Mouse (Mus musculus): ENCODE data around the gene Sncg. TPM values are rescaled to one million over a fixed set of nuclear protein-coding genes. Genes with fewer than 3 reads are reported as not detected.
A peak's percentile ranks its signal among the peaks of the same experiment; 100 is the strongest.

Sncg gene
- total and polyA plus RNA-seq, 2 experiments = 0.45 to 0.46 TPM

DNA sequence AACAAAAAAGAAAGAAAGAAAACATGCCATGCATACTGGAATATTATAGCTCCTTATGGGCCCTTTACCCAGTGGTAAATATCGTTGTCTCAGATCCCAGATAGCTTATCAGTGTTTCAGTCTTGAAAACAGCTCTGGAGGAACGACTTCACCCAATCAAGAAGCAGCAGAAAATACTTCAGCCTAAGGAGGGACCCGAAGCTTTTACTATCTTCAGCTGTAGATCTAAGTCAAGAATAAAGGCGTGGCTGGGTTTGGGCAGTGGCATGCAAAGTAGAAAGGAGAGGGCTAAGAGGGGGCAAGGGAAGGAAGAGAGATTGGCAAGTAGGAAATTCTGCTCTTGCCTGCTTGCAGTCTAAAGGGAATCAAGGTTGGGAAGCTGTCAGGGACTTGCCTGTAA, 12.5 kb downstream of the Sncg start:
- WGBS = 75% methylated on average over 4 of the region's 4 CpGs

DNA sequence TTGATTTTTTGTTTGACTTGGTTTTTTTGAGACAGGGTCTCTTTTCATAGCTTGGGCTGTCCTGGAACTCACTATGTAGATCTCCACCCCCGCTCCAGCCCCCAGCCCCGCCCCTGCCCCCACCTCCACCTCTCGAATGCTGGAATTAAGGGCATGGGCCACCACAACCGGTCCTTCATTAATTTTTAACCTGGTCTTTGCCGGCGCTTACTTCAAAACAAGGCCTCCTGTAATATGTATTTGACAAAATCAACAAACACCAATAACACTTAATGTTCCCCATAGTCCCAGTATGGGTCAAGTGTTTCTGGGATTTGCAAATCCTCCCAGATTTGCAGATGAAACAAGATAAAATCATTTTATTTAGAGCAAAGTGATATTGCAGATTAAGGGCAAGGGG, 14.3 kb downstream of the Sncg start:
- Histone ChIP-seq H3K4me3 (ENCODE audit: insufficient read depth, low read depth, low read length) (no peak overlapping the region), H3K27ac (replicated peaks; ENCODE audit: insufficient read depth, low read depth, low read length) (0 out of 2 replicates have a peak overlapping the region, but pooled peaks have one; percentile 22), H3K9ac (ENCODE audit: low read depth, low read length) (no peak overlapping the region), H3K36me3 (ENCODE audit: control insufficient read depth, insufficient read depth, low read length) (no peaks in the 10 kb centered on the region), H3K4me1 (ENCODE audit: control insufficient read depth, insufficient read depth, low read length) (peaks cover 47% of the 10 kb centered on the region), H3K79me2 (ENCODE audit: control insufficient read depth, insufficient read depth, low read length) (no peaks in the 10 kb centered on the region), H3K27me3 (ENCODE audit: control insufficient read depth, insufficient read depth, low read length) (no peaks in the 10 kb centered on the region)
- no peak for TF ChIP-seq POLR2A (IDR thresholded peaks at IDR 0.05; ENCODE audit: extremely low read depth, insufficient read depth, low read length)
- no peak for TF ChIP-seq CTCF (IDR thresholded peaks at IDR 0.05; ENCODE audit: low read depth, low read length)
- DNase-seq (ENCODE audit: extremely low read depth, low read depth, low spot score) = peak; percentile 75
- 20% methylated on average over 6 of the region's 6 CpGs for WGBS

More for the DNA sequence above, 12.5 kb downstream of the Sncg start:
- no peaks in the 10 kb centered on the region for H3K79me2 ChIP-seq (ENCODE audit: control insufficient read depth, insufficient read depth, low read length)
- no peak overlapping the region for H3K27ac ChIP-seq (replicated peaks; ENCODE audit: insufficient read depth, low read depth, low read length)
- H3K4me1 ChIP-seq (ENCODE audit: control insufficient read depth, insufficient read depth, low read length) = peaks cover 29% of the 10 kb centered on the region
- no peak overlapping the region for H3K9ac ChIP-seq (ENCODE audit: low read depth, low read length)
- H3K4me3 ChIP-seq (ENCODE audit: insufficient read depth, low read depth, low read length) = no peak overlapping the region
- no peak for DNase-seq (ENCODE audit: extremely low read depth, low read depth, low spot score)
- no peaks in the 10 kb centered on the region for H3K36me3 ChIP-seq (ENCODE audit: control insufficient read depth, insufficient read depth, low read length)
- TF ChIP-seq POLR2A (IDR thresholded peaks at IDR 0.05; ENCODE audit: extremely low read depth, insufficient read depth, low read length) (no peak), CTCF (IDR thresholded peaks at IDR 0.05; ENCODE audit: low read depth, low read length) (no peak)
- H3K27me3 ChIP-seq (ENCODE audit: control insufficient read depth, insufficient read depth, low read length) = no peaks in the 10 kb centered on the region

DNA sequence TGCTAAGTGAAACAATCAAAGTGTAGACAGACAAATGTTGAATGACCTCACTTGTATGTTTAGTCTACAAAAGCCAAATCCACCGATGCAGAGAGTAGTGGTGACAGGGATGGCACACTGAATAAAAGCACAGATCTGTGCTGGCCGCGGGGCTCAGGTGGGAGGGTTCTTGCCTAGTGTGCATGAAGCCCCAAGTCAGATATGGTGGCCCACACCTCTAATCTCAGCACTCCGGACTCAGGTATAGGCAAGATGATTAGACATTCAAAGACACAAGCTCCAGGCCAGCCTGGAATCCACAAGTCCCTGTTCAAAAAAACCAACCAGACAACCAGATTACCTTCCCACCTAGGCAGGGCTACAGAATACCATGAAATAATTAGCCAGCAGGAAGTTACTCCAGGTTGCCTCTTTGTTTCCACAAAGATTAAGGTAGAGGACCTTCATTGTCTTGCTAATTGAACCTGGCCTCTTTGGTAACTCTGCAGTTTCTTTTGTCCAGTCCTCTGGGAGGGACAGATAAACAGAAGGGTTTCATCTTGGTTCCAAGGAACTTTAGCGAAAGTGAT, 14.8 kb downstream of the Sncg start:
- Histone ChIP-seq H3K36me3 (ENCODE audit: control insufficient read depth, insufficient read depth, low read length) (no peaks in the 10 kb centered on the region), H3K27ac (replicated peaks; ENCODE audit: insufficient read depth, low read depth, low read length) (peak overlapping the region; percentile 42), H3K79me2 (ENCODE audit: control insufficient read depth, insufficient read depth, low read length) (no peaks in the 10 kb centered on the region), H3K4me1 (ENCODE audit: control insufficient read depth, insufficient read depth, low read length) (peaks cover 50% of the 10 kb centered on the region), H3K9ac (ENCODE audit: low read depth, low read length) (no peak overlapping the region), H3K27me3 (ENCODE audit: control insufficient read depth, insufficient read depth, low read length) (no peaks in the 10 kb centered on the region), H3K4me3 (ENCODE audit: insufficient read depth, low read depth, low read length) (no peak overlapping the region)
- TF ChIP-seq POLR2A (IDR thresholded peaks at IDR 0.05; ENCODE audit: extremely low read depth, insufficient read depth, low read length) (no peak), CTCF (IDR thresholded peaks at IDR 0.05; ENCODE audit: low read depth, low read length) (no peak)
- no peak for DNase-seq (ENCODE audit: extremely low read depth, low read depth, low spot score)
- 30% methylated on average over 5 of the region's 5 CpGs for WGBS

DNA sequence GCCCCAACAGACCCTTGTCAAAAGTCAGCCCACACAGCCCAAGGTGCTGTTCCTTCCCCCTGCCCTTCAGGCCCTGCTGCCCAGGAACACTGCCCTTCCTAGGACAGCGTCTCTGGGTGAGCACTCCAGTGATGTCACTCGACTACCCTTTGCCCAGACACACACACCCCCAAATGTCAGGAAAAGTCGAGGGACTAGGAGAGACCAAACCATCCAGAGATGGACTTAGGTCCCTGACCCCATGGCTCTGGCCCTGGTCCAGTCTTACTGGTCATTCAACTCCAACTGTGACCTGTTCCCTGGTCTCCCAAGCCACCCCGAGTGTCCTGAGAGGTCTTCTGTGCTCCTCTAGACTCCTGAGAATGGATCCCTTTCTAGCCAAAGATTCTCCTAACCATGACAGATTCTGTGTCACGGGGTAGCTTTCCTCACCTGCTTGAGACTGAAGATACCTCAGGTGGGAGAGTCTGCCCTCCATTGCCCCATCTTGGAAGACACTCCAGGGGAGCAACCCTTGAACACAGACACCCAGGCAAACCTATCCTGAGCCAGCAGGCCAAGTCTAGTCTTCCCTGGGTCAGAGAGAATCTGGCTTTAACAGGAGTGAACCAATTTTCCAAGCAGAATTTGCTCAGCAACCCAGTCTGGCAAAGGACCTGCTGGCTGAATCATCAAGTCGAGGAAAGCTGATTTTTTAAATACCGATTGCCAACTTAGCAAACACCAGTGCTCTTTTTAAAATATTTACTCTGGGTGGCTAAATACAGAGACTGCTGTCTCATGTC, 16.7 kb downstream of the Sncg start:
- no peaks in the 10 kb centered on the region for H3K36me3 ChIP-seq (ENCODE audit: control insufficient read depth, insufficient read depth, low read length)
- WGBS = 14% methylated on average over 7 of the region's 7 CpGs
- peaks cover 60% of the 10 kb centered on the region for H3K4me1 ChIP-seq (ENCODE audit: control insufficient read depth, insufficient read depth, low read length)
- peak overlapping the region; percentile 24 for H3K9ac ChIP-seq (ENCODE audit: low read depth, low read length)
- H3K79me2 ChIP-seq (ENCODE audit: control insufficient read depth, insufficient read depth, low read length) = no peaks in the 10 kb centered on the region
- H3K27ac ChIP-seq (replicated peaks; ENCODE audit: insufficient read depth, low read depth, low read length) = peak overlapping the region; percentile 94
- H3K27me3 ChIP-seq (ENCODE audit: control insufficient read depth, insufficient read depth, low read length) = no peaks in the 10 kb centered on the region
- DNase-seq (ENCODE audit: extremely low read depth, low read depth, low spot score) = peak; percentile 99
- no peak overlapping the region for H3K4me3 ChIP-seq (ENCODE audit: insufficient read depth, low read depth, low read length)
- no peak for TF ChIP-seq CTCF (IDR thresholded peaks at IDR 0.05; ENCODE audit: low read depth, low read length)
- TF ChIP-seq POLR2A (IDR thresholded peaks at IDR 0.05; ENCODE audit: extremely low read depth, insufficient read depth, low read length) = no peak

DNA sequence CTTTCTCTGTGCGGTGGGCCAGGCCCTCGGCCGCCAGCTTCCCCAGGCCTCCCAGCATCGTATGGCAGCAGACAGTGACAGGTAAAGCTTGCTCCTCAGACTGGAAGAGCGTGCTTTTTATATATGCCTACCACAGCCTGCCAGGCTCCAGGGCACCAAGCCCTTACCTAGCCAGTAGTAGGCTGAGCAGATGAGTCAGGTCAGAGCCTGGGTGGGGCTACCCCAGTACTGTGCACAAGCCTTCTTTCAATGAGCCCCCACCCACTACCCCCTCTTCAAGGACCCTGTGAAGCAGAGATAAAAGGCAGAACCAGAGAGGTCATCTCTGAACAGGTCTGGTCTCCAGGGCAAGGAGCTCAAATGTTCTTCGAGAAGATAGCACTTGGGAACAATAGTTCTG, 19.3 kb downstream of the Sncg start, which contains the start of gene Fam25c:
Gene Fam25c (minus strand): TSS at position 133 of the 400 bp plus-strand sequence.
- Histone ChIP-seq H3K79me2 (ENCODE audit: control insufficient read depth, insufficient read depth, low read length) (no peaks in the 10 kb centered on the region), H3K36me3 (ENCODE audit: control insufficient read depth, insufficient read depth, low read length) (no peaks in the 10 kb centered on the region), H3K27ac (replicated peaks; ENCODE audit: insufficient read depth, low read depth, low read length) (peak within 1 kb of the TSS; percentile 87), H3K4me3 (ENCODE audit: insufficient read depth, low read depth, low read length) (peak within 1 kb of the TSS; percentile 29; the same call in 1 of the 2 replicates), H3K27me3 (ENCODE audit: control insufficient read depth, insufficient read depth, low read length) (no peaks in the 10 kb centered on the region), H3K4me1 (ENCODE audit: control insufficient read depth, insufficient read depth, low read length) (peaks cover 69% of the 10 kb centered on the region), H3K9ac (ENCODE audit: low read depth, low read length) (peak within 1 kb of the TSS; percentile 75)
- DNase-seq (ENCODE audit: extremely low read depth, low read depth, low spot score) = no peak
- no peak for TF ChIP-seq POLR2A (IDR thresholded peaks at IDR 0.05; ENCODE audit: extremely low read depth, insufficient read depth, low read length)
- TF ChIP-seq CTCF (IDR thresholded peaks at IDR 0.05; ENCODE audit: low read depth, low read length) = no peak
- WGBS = 30% methylated on average over 6 of the region's 6 CpGs

DNA sequence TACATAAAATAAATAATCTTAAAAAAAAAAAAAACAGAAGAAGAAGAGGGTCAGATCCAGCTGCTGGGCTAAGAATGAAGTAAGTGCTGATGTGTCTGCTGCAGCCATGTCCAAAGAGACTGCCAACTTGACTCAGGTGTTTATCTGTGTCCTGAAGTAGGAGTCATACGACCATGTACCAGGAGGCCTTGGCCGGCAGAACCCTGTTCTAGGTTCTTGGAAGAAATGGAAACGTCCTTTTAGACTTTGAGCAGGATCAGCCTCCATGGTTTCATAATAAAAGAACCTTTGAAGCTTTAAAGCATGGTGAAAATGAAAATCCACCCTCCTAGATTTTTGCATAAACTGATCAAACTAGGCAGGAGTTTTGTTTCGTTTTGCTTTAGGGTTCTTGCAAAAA, 20.1 kb downstream of the Sncg start:
- Histone ChIP-seq H3K9ac (ENCODE audit: low read depth, low read length) (no peak overlapping the region), H3K4me1 (ENCODE audit: control insufficient read depth, insufficient read depth, low read length) (peaks cover 67% of the 10 kb centered on the region), H3K27me3 (ENCODE audit: control insufficient read depth, insufficient read depth, low read length) (no peaks in the 10 kb centered on the region), H3K4me3 (ENCODE audit: insufficient read depth, low read depth, low read length) (no peak overlapping the region), H3K79me2 (ENCODE audit: control insufficient read depth, insufficient read depth, low read length) (no peaks in the 10 kb centered on the region), H3K27ac (replicated peaks; ENCODE audit: insufficient read depth, low read depth, low read length) (peak overlapping the region; percentile 86), H3K36me3 (ENCODE audit: control insufficient read depth, insufficient read depth, low read length) (no peaks in the 10 kb centered on the region)
- peak; percentile 86 for DNase-seq (ENCODE audit: extremely low read depth, low read depth, low spot score)
- TF ChIP-seq CTCF (IDR thresholded peaks at IDR 0.05; ENCODE audit: low read depth, low read length) = no peak
- TF ChIP-seq POLR2A (IDR thresholded peaks at IDR 0.05; ENCODE audit: extremely low read depth, insufficient read depth, low read length) = no peak
- WGBS = 17% methylated on average over 4 of the region's 4 CpGs
